Mouse (Mus musculus) embryonic fibroblast, embryonic 13.5 days (primary cell): ENCODE data around the gene Mettl6. TPM values are rescaled to one million over a fixed set of nuclear protein-coding genes. Genes with fewer than 3 reads are reported as not detected.
A peak's percentile ranks its signal among the peaks of the same experiment; 100 is the strongest.

Experiments used
- H3K27ac ChIP-seq: 2 replicates; pipeline ENCODE4 v1.5.1; 2012; ENCODE audit warnings: low read length, control low read depth, inconsistent platforms; ENCODE audit not compliant: insufficient read depth
- H3K4me1 ChIP-seq: 2 replicates; pipeline ENCODE4 v1.6.1; 2011; ENCODE audit warnings: low read length; ENCODE audit not compliant: control insufficient read depth, insufficient read depth
- H3K4me3 ChIP-seq: 2 replicates; pipeline ENCODE4 v1.5.1; 2011; ENCODE audit warnings: mild to moderate bottlenecking, control low read depth, low read length; ENCODE audit not compliant: insufficient read depth
- CTCF ChIP-seq: IDR thresholded peaks from 2 replicates; pipeline ENCODE4 v1.5.1; 2011; ENCODE audit warnings: mild to moderate bottlenecking, control low read depth, low read length, moderate library complexity, borderline replicate concordance; ENCODE audit not compliant: insufficient read depth
- POLR2A ChIP-seq: IDR thresholded peaks from 2 replicates; pipeline ENCODE4 v1.6.1; 2011; ENCODE audit warnings: low read depth, mild to moderate bottlenecking, control low read depth, low read length, moderate library complexity
- polyA plus RNA-seq: library from polyadenylated mRNA; stranded (reverse); fragments of >200 nt; gene quantifications from 2 replicates; pipeline ENCODE4 v1.2.4, GENCODE M21; 2011; ENCODE audit warnings: low read depth; ENCODE audit not compliant: missing spikeins, insufficient read length

Gene Mettl6
- polyA plus RNA-seq: 55.8 and 57.7 TPM in 2 replicates

DNA sequence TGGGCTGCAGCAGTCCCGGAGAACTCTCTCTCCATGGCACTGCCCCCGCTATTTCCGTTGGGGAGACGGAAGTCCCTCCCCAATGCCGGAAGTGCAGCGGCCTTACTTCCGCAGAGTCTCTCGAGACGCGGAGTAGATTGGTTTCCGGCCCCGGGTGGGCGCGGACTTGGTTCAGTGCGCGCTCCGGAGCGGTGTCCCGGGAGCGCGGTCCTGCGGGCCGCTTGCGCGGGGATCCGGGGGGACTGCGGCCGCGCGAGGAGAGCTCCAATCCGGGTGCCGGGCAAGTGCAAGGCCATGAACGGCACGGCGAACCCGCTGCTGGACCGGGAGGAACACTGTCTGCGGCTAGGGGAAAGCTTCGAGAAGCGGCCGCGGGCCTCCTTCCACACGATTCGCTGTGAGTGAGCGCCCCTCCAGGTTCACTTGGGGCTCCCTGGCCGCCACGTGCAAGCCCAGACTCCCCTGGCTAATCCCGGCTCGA, at the start of gene Mettl6:
Gene Mettl6 (minus strand): TSS at position 66 of the 481 bp plus-strand sequence.
- TF ChIP-seq CTCF (no peak), POLR2A (peak; percentile 79)
- Histone ChIP-seq H3K4me3 (peak within 1 kb of the TSS; percentile 93), H3K27ac (peak within 1 kb of the TSS; percentile 79), H3K4me1 (peaks cover 6% of the 10 kb centered on the region; the same call in 1 of the 2 replicates)

GRCm38 (mm10) chr14:31543885-31544442, 49.1 kb upstream of the Mettl6 start:
- no peak overlapping the region for H3K4me3 ChIP-seq
- H3K27ac ChIP-seq: no peak overlapping the region
- no peaks in the 10 kb centered on the region for H3K4me1 ChIP-seq
- TF ChIP-seq POLR2A: no peak
- no peak for TF ChIP-seq CTCF

- no peaks in the 10 kb centered on the region for H3K4me1 ChIP-seq
- no peak for TF ChIP-seq CTCF
- TF ChIP-seq POLR2A: no peak
- H3K4me3 ChIP-seq: no peak overlapping the region
These were observed 42.5 kb upstream of the Mettl6 start for GRCm38 (mm10) chr14:31537298-31537697.

GRCm38 (mm10) chr14:31532656-31533055, 37.8 kb upstream of the Mettl6 start:
- no peak for TF ChIP-seq POLR2A
- no peak overlapping the region for H3K4me3 ChIP-seq
- H3K4me1 ChIP-seq: 0 out of 2 replicates have a peak, but pooled peaks cover 3% of the 10 kb centered on the region
- no peak overlapping the region for H3K27ac ChIP-seq

More at GRCm38 (mm10) chr14:31537298-31537697, 42.5 kb upstream of the Mettl6 start:
- no peak overlapping the region for H3K27ac ChIP-seq

GRCm38 (mm10) chr14:31531506-31532148, 36.8 kb upstream of the Mettl6 start:
- H3K4me1 ChIP-seq: 0 out of 2 replicates have a peak, but pooled peaks cover 3% of the 10 kb centered on the region
- H3K4me3 ChIP-seq: no peak overlapping the region
- H3K27ac ChIP-seq: no peak overlapping the region
- TF ChIP-seq POLR2A: no peak
- no peak for TF ChIP-seq CTCF

GRCm38 (mm10) chr14:31530847-31531246, 36.0 kb upstream of the Mettl6 start:
- Histone ChIP-seq H3K27ac (no peak overlapping the region), H3K4me1 (0 out of 2 replicates have a peak, but pooled peaks cover 3% of the 10 kb centered on the region), H3K4me3 (no peak overlapping the region)
- TF ChIP-seq POLR2A (no peak), CTCF (no peak)

GRCm38 (mm10) chr14:31525040-31525810, 30.4 kb upstream of the Mettl6 start:
- Histone ChIP-seq H3K4me3 (no peak overlapping the region), H3K27ac (no peak overlapping the region), H3K4me1 (0 out of 2 replicates have a peak, but pooled peaks cover 3% of the 10 kb centered on the region)
- no peak for TF ChIP-seq CTCF
- no peak for TF ChIP-seq POLR2A

DNA sequence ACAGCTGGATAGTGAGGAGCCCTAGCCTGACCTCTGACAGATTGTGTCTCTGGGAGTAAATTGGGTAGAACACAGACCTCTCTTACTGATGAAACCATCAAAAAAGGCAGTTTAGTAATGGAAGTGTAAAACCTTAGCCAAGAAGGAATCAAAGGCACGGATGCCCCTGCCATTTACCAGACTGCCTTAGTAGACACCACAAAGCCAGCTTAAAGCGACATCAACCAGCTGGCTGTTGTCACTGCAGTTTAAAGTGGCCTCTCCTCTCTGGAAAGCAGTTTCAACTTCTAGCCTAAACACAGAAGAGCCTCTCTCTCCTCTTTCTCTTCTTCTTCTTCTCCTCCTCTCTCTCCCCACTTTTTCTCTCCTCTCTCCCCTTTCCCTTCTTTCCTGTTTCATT, 26.5 kb upstream of the Mettl6 start:
- no peak for TF ChIP-seq POLR2A
- no peak for TF ChIP-seq CTCF
- Histone ChIP-seq H3K27ac (no peak overlapping the region), H3K4me3 (no peak overlapping the region), H3K4me1 (no peaks in the 10 kb centered on the region)

DNA sequence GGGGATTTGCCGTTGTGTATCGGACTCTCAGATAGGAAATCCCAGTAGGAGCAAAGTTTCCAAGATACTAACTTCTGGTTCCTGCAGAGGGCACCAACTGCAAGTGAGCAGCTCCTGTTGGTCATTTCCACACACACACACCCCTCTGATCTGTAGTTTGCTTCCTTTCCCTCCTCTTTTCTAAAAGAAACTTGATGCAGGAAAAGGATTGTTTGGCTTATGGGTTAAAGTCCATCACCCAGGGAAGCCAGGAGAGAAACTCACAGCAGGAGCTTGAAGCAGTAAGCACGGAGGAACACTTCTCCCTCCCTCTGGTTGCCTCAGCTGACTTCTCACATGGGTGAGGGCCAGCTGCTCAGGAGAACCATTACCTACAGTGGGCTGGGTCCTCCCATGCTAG, 24.3 kb upstream of the Mettl6 start:
- Histone ChIP-seq H3K4me3 (no peak overlapping the region), H3K4me1 (no peaks in the 10 kb centered on the region), H3K27ac (no peak overlapping the region)
- TF ChIP-seq POLR2A (no peak), CTCF (0 out of 2 replicates have a peak, but pooled peaks have one; percentile 11)
